Mouse (Mus musculus): ENCODE measurements around the gene Klf12. TPM values are rescaled to one million over a fixed set of nuclear protein-coding genes. Genes with fewer than 3 reads are reported as not detected.

Gene Klf12
- 0.29 and 1.1 TPM in 2 replicates for total RNA-seq (2017)

GRCm38 (mm10) chr14:100284119-100284860 is at the start of gene Klf12:
Gene Klf12 (minus strand): TSS chr14:100284679.
- peak; percentile 39 for ATAC-seq (replicated peaks; ENCODE audit: low read depth, poor library complexity, severe bottlenecking)

- ATAC-seq (replicated peaks; ENCODE audit: low read depth, poor library complexity, severe bottlenecking) = no peak
Observed at GRCm38 (mm10) chr14:100333369-100333768, 48.9 kb upstream of the Klf12 start.

GRCm38 (mm10) chr14:100328602-100329276 is 44.3 kb upstream of the Klf12 start:
- ATAC-seq (replicated peaks; ENCODE audit: low read depth, poor library complexity, severe bottlenecking) = no peak

GRCm38 (mm10) chr14:100324303-100324702 is 39.8 kb upstream of the Klf12 start:
- no peak for ATAC-seq (replicated peaks; ENCODE audit: low read depth, poor library complexity, severe bottlenecking)

GRCm38 (mm10) chr14:100322012-100322411 is 37.5 kb upstream of the Klf12 start:
- ATAC-seq (replicated peaks; ENCODE audit: low read depth, poor library complexity, severe bottlenecking) = no peak

GRCm38 (mm10) chr14:100316780-100317179 is 32.3 kb upstream of the Klf12 start:
- peak; percentile 82 for ATAC-seq (replicated peaks; ENCODE audit: low read depth, poor library complexity, severe bottlenecking)

- ATAC-seq (replicated peaks; ENCODE audit: low read depth, poor library complexity, severe bottlenecking) = no peak
Observed at GRCm38 (mm10) chr14:100314099-100314498, 29.6 kb upstream of the Klf12 start.

- ATAC-seq (replicated peaks; ENCODE audit: low read depth, poor library complexity, severe bottlenecking) = no peak
Observed at GRCm38 (mm10) chr14:100300905-100301304, 16.4 kb upstream of the Klf12 start.

- ATAC-seq (replicated peaks; ENCODE audit: low read depth, poor library complexity, severe bottlenecking) = no peak
Observed at GRCm38 (mm10) chr14:100298892-100299291, 14.4 kb upstream of the Klf12 start.

- ATAC-seq (replicated peaks; ENCODE audit: low read depth, poor library complexity, severe bottlenecking) = no peak
Observed at GRCm38 (mm10) chr14:100286586-100287241, 2.2 kb upstream of the Klf12 start.

- peak; percentile 35 for ATAC-seq (replicated peaks; ENCODE audit: low read depth, poor library complexity, severe bottlenecking)
Observed at GRCm38 (mm10) chr14:100285656-100286585, 1.4 kb upstream of the Klf12 start.

GRCm38 (mm10) chr14:100284861-100285655 is 579 bp upstream of the Klf12 start:
- ATAC-seq (replicated peaks; ENCODE audit: low read depth, poor library complexity, severe bottlenecking) = peak; percentile 33

GRCm38 (mm10) chr14:100283411-100284118 is 914 bp downstream of the Klf12 start:
- ATAC-seq (replicated peaks; ENCODE audit: low read depth, poor library complexity, severe bottlenecking) = no peak

- ATAC-seq (replicated peaks; ENCODE audit: low read depth, poor library complexity, severe bottlenecking) = no peak
Observed at GRCm38 (mm10) chr14:100282651-100283050, 1.8 kb downstream of the Klf12 start.

GRCm38 (mm10) chr14:100281734-100282133 is 2.7 kb downstream of the Klf12 start:
- ATAC-seq (replicated peaks; ENCODE audit: low read depth, poor library complexity, severe bottlenecking) = no peak

GRCm38 (mm10) chr14:100274179-100274578 is 10.3 kb downstream of the Klf12 start:
- ATAC-seq (replicated peaks; ENCODE audit: low read depth, poor library complexity, severe bottlenecking) = no peak

GRCm38 (mm10) chr14:100260531-100260930 is 23.9 kb downstream of the Klf12 start:
- peak; percentile 83 for ATAC-seq (replicated peaks; ENCODE audit: low read depth, poor library complexity, severe bottlenecking)

GRCm38 (mm10) chr14:100243046-100243445 is 41.4 kb downstream of the Klf12 start:
- no peak for ATAC-seq (replicated peaks; ENCODE audit: low read depth, poor library complexity, severe bottlenecking)

- ATAC-seq (replicated peaks; ENCODE audit: low read depth, poor library complexity, severe bottlenecking) = no peak
Observed at GRCm38 (mm10) chr14:100239874-100240273, 44.6 kb downstream of the Klf12 start.
